Mouse (Mus musculus) brain, embryonic 14.5 days (tissue): ENCODE data around the gene Mslnl.

Source experiments
- CTCF ChIP-seq: fragments of 200-500 bp; IDR thresholded peaks from 2 replicates; pipeline ENCODE4 v1.5.1; 2012; ENCODE audit warnings: inconsistent platforms, mild to moderate bottlenecking, moderate library complexity, borderline replicate concordance; ENCODE audit not compliant: insufficient read depth, insufficient read length; ENCODE audit errors: extremely low read depth
- POLR2A ChIP-seq: fragments of 200-500 bp; IDR thresholded peaks from 2 replicates; pipeline ENCODE4 v1.6.1; 2012; ENCODE audit warnings: mild to moderate bottlenecking, inconsistent platforms, borderline replicate concordance; ENCODE audit not compliant: poor library complexity, insufficient read depth, insufficient read length, severe bottlenecking; ENCODE audit errors: extremely low read depth

DNA sequence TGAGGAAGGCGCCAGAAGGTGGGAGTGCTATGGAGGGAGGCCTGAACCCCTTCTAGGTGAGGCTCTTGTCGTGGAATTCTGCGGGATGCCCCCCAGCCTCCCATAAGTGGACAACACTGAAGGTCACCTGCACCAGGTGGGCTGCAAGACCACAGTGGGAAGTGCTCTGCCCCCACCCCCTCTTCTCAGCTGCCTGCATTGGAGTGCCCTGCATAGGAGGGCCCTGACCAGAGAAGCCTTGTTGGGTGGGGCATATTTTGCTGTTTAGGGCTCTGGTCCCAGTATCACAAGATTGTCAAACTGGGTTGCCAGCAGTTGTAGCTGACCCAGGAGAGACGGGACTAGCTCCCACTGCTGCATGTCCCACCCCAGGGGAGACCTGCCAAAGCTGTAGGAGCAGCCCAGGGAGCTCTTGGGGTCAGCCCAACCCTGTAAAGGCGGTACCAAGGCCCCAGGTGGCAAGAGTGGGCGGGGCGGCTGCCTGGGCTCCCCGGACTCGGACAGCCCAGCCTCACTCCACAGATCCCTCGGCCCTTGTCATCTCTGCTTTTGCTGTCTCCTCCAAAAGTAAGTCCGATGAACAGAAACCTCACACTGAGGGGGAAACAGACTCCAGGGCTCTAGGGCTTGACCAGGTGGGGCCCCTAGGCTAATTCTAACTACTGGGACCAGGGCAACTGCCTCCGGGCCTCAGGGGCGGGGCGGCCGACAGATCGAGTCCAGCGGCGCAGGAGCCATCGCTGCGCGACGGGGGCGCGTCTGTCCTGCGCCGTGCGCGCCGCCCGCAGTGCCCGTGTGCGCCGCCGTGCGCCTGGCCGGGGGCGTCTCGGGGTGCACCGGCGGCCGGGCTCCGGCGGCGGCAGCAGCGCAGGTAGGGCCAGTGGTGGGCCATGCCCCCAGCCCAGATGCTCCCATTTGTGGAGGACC lies 18.9 kb upstream of the Mslnl start, which contains the start of gene Gng13:
- TF ChIP-seq POLR2A (no peak), CTCF (no peak)
